Mouse (Mus musculus) splenic B cell, adult 2 months (primary cell): ENCODE data around the gene Kcnip1.

Source experiments
- DNase-seq: peaks from one replicate; pipeline ENCODE4 v3.0.0-alpha.2; 2011; ENCODE audit warnings: low read depth, low spot score
- H3K27me3 ChIP-seq: 2 replicates; pipeline ENCODE4 v1.6.1; 2012; ENCODE audit warnings: mild to moderate bottlenecking, low read length, moderate library complexity, mixed read lengths; ENCODE audit not compliant: control insufficient read depth, poor library complexity, insufficient read depth, severe bottlenecking
- H3K36me3 ChIP-seq: 2 replicates; pipeline ENCODE4 v1.6.1; 2012; ENCODE audit warnings: mild to moderate bottlenecking, low read length, moderate library complexity, mixed read lengths; ENCODE audit not compliant: control insufficient read depth, poor library complexity, insufficient read depth, severe bottlenecking

Gene Kcnip1

DNA sequence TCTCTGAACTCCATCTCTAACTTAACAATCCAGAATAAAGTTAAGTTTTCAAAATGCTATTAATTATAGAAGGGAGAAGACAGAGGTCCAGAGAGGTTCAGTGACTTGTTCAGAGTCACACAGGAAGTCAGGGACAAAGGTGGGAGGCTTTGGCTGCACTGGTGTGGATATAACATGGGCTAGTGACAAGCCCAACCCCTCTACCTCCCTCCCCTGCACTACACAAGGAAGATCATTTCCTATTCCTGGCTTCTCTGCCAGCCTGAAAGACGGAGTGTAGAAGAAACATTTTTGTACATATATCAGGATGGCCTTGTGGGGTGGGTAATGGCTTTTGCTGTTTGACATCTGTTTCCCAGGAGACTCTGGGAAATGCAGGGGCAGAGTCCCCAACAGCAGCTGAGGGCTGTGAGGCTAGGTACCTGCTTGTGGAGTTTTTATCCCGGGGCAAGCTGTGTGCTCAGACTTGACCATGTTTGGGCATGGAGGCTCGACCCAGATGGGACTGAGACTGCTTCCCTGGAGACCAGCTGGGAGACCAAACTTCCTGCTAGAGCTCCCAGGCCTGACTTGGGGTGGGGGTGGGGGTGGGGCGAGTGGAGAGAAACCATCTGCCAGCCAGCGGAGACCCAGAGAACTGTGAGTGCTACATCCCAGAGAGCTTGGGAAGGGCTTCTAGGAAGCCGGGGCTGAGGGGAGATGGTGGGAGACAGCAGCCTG, 30.1 kb downstream of the Kcnip1 start, which contains the start of gene Kcnmb1:
Gene Kcnmb1 (plus strand): TSS at position 326 of the 720 bp plus-strand sequence.
- Histone ChIP-seq H3K27me3 (no peaks in the 10 kb centered on the region), H3K36me3 (no peaks in the 10 kb centered on the region)
- no peak for DNase-seq

DNA sequence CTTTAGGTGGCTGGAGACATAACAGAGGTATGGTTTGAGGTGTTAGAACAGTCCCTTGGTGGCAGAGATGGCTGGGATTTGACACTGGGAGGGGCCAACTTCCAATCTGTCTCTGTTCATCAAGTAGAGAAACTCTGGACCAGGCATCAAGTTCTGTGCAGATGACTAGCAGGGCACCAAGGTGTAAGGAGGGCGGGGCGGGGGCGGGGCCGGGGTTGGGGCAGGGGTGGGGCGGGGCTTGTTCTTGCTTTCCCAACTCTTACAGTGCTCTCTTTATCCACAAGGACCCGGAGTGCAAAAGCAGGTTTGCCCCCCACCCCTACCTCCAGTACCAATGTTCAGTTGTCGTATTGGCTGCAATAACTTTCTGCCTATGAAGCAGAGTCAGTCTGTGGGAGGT, 30.8 kb downstream of the Kcnip1 start:
- no peak for DNase-seq
- H3K27me3 ChIP-seq = no peaks in the 10 kb centered on the region
- no peaks in the 10 kb centered on the region for H3K36me3 ChIP-seq

DNA sequence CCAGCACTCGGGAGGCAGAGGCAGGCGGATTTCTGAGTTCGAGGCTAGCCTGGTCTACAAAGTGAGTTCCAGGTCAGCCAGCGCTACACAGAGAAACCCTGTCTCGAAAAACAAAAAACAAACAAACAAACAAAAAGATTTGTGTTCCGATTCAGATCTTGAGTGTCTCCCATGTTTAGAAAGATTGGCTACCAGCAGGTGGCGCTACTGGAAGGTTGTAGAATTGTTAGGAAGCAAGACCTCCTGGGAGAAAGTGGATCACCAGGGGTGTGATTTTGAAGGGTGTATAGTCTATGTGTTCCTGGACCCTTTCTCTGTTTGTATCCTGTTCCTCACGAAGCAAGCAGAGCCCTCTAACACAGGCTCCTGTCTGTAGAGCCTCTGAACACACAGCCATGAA, 34.2 kb downstream of the Kcnip1 start:
- H3K27me3 ChIP-seq = no peaks in the 10 kb centered on the region
- peak; percentile 61 for DNase-seq
- no peaks in the 10 kb centered on the region for H3K36me3 ChIP-seq

DNA sequence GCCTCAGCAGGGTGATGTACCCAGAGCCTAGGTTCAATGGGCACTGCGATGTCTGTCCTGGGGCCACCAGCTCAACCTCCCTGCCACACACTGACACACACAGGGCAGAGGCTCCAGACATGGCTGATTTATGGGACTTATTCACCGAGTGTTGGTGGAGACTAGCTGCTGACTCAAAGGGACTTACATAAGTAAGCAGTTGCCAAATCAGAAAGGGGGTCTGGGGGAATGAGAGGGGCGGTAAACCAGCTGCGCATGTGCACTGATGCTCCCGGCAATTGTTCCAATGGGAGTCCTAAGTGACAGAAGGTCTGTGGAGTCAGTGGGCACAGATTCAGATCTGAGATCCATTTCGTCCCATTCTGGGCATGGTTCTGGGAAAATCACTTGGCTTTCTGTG, 35.4 kb downstream of the Kcnip1 start:
- Histone ChIP-seq H3K36me3 (no peaks in the 10 kb centered on the region), H3K27me3 (no peaks in the 10 kb centered on the region; the same call in 1 of the 2 replicates)
- DNase-seq = no peak

DNA sequence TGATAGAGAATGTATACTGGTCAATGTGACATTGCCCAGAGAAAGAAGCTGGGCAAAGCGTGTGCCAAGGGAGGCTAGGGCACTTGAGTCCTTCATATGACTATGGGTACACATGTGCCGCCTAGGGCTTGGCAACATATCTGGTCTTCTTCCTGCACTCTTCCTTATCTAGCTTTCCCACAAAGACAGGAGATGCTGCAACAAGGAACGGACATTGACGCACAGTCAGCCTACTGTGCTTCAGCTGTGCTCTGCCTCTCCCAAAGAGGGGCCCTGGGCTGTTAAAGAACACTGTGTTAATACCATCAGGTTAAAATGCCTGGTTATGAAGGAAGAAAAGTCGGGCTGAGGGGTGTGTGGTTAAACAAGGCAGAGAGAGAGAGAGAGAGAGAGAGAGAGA, 36.3 kb downstream of the Kcnip1 start:
- Histone ChIP-seq H3K36me3 (no peaks in the 10 kb centered on the region), H3K27me3 (no peaks in the 10 kb centered on the region; the same call in 1 of the 2 replicates)
- no peak for DNase-seq

DNA sequence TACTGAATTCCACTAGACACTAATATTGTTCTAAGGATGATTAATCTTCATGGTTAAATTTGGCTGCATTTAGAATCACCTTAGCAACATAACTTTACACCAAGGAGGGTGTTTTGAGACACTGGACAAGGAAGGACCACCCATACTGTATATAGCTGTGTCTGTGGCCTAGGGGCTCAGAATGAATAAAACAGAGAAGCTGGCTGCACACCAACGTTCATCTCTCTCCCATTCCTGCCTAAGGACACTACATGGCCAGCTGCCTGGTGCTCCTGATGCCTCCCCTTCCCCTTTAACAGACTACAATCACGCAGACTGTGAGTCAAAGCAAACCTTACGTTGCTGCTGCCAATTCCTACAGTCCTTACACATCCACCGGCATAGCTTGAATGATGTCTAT, 37.0 kb downstream of the Kcnip1 start:
- no peaks in the 10 kb centered on the region for H3K36me3 ChIP-seq
- no peak for DNase-seq
- no peaks in the 10 kb centered on the region; the same call in 1 of the 2 replicates for H3K27me3 ChIP-seq

DNA sequence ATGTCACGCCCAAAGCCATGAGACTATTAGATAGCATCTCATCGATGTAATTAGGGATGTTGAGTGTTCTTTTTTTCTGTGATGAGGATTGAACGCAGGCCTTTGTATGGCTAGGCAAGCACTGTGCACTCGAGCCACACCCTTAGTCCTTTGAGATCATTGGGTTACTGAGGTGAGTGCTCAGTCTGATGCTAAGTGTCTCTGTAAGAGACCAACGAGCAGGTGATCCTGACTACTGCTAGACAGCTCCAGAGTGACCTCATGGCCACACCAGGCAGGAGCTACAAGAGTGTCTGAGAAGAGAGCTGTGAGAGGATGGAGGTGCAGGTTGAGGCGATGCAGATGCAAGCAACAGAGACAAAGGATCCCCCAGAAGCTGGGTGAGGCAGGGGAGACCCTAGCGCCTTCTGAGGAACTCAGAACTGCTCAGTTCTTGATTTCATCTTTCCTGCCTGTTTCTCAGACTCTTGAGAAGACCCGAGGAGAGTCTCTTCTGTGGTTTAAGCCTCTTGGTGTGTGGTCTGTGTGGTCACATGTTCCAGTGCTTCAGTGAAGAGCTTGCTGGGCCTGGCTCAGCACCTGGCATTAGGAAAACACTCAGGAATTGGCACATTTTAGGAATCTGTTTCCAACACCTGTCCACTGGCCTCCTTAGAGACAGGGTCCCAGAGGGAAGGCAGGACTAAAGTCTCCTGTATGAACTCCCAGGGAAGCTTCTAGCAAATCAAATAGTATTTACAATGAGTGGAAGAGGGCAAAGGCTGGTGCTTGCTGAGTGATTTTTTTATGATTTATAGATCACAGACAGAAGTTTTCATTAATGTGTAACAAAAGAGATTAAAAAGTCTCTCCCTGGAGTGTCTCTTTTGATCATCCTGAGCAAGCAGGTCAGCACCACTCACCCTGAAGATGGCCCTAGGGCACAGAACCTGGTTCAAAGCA, 41.0 kb downstream of the Kcnip1 start:
- DNase-seq = no peak
- Histone ChIP-seq H3K36me3 (no peaks in the 10 kb centered on the region), H3K27me3 (no peaks in the 10 kb centered on the region; the same call in 1 of the 2 replicates)

DNA sequence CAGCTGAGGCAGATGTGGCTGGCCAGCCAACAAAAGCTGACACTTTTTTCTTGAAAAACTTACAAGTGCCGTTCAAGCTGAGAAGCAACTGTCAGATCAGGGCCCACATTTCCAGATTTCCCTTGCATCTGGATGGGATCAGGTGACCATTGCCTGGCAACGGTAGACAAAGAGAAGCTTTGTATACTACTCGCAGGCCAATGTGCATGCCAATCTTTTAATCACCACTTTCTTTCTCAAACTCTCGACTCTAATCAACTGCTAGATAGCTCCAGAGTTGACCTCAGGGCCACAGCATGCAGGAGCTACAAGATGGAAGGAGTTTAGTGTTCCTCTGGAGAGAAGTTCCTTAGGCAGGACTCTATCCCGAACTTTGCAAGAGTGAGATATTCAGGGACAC, 41.8 kb downstream of the Kcnip1 start:
- Histone ChIP-seq H3K27me3 (no peaks in the 10 kb centered on the region; the same call in 1 of the 2 replicates), H3K36me3 (no peaks in the 10 kb centered on the region)
- no peak for DNase-seq

DNA sequence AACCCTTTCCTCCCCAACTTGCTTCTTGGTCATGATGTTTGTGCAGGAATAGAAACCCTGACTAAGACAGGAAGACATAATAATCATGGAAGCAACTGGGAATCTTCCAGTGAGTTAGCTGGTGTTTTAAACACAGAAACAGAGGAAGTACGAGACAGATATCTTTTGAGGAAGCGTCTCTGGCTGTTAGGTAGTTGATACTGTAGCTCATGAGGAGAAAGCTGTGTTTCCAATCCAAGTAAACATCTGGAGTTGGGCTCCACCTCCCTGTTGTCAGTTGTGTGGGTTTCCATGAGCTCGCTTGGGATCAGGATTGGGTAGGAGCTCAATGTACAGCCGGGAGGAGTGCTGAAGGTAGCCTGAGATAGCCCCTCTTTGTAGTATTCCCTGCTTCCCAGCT, 46.5 kb downstream of the Kcnip1 start:
- no peaks in the 10 kb centered on the region for H3K36me3 ChIP-seq
- H3K27me3 ChIP-seq = no peaks in the 10 kb centered on the region
- no peak for DNase-seq

DNA sequence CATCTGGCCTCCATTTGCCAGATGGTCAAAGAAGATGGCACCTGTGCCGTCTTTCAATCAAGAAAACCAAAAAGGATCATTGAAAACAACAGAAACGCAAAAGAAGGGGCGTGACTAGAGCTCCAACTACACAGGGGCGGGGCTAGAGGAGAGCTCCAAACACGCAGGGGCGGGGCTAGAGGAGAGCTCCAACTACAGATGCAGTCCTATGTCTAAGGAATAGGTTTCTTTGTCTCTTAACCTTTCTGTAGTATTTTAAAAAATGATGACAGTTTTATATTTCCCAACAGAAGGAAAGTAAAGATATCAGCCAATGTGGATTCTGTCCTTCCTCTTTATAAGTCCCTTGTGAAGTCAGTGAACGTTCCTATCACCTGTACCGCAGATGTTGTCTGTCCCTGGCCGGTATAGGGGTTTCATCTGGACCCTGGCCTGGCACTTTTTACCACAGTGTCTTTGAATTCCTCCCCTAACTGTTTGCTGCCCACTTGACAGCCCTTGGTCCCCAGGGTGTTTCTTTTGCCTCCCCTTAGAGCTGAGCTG, 48.1 kb downstream of the Kcnip1 start:
- DNase-seq = no peak
- no peaks in the 10 kb centered on the region for H3K36me3 ChIP-seq

DNA sequence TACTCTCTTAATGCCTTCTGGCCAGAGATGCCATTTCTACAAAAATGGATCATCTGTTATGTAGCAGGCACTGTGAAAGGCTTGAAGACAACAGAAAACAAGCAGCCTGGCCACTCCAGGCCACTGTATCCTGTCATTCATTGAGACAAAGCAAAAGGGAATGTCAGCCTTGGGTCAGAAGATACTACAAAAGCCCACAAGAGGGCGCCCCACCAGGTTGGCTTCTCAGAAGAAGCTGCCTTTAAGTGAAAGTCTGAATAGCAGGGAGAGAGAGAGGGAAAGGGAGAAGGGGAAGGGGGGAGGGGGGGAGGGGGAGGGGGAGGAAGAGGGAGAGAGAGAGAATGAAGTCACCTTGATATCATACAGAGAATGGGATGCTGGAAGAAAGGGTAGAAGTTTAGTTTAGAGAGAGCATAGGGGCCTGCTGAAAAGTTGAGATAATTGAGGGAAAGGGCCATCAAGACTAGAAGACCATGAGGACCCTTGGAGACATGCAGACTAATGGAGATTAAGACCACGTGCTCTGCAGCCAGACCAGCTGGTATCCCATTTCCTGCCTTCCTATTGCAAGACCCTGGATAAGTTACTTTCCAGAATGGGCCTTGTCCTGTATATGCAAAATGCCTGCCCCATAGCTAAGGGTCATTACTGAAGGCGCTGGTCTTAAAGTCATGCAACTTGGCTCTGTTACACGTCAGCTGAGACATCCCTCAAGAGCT, 48.7 kb downstream of the Kcnip1 start:
- H3K27me3 ChIP-seq = no peaks in the 10 kb centered on the region
- DNase-seq = peak; percentile 49
- H3K36me3 ChIP-seq = no peaks in the 10 kb centered on the region

More for the DNA sequence above, 48.1 kb downstream of the Kcnip1 start:
- H3K27me3 ChIP-seq = no peaks in the 10 kb centered on the region

DNA sequence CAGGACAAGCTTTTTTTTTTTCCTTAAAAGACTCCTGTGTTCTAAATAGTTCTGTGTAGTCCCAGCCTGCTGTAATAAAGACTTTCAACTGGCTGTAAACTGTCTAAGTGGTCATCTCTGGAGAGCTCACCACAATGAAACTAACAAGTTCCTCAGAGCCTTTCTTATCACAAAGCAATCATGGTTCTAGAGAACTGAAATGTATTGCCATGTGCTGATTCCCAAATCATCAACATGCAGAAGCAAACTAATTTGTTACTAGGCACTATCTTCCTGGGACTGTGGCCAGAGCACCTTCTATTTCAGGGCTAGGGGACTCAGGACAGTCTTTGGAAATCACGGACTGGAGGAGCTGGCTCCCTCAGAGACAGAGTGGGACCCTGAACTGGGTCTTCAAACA, 49.4 kb downstream of the Kcnip1 start:
- Histone ChIP-seq H3K36me3 (no peaks in the 10 kb centered on the region), H3K27me3 (no peaks in the 10 kb centered on the region)
- DNase-seq = no peak

DNA sequence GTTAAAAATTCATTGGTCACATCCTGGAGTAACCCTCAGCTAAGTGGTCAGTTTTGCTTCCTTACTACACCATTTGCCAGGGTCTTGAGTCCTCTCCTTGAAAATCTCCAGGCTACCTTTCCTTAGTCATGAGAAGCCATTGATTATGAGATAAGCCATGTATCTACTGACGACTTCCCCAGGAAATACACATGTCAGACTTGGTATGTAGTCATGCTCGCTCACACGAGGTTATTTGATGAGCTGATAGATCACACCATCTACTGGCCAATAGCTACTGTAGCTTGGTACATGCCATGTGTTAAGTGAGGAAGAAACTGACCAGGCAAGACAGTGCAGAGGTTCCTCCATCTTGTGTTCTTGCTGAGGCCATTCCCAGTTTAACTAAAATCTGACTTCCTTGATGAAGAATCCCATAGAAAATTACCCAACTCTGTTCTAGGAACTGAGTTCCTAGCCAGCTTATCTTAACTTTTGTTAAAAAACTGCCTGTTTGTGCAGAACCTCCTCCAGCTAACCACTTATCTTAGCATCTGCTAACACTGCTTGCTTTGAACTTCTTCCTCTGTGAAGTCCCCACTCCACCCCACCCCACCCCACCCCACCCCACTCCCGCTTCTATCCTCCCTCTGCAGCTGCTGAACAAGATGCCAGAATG, 53.4 kb downstream of the Kcnip1 start:
- DNase-seq = no peak
- H3K27me3 ChIP-seq = no peaks in the 10 kb centered on the region
- no peaks in the 10 kb centered on the region for H3K36me3 ChIP-seq
